Mouse (Mus musculus) R1 (cell line): Measurements from ENCODE around the gene Atf7ip2.

Experiments
- DNase-seq: peaks from one replicate; pipeline ENCODE4 v3.0.0-alpha.2; 2018; ENCODE audit warnings: low read depth, low spot score

Gene Atf7ip2

GRCm38 (mm10) chr16:10297696-10298644 lies 105.5 kb downstream of the Atf7ip2 start:
- DNase-seq: no peak

- DNase-seq: peak; percentile 42
Measured at GRCm38 (mm10) chr16:10299637-10300036, 107.1 kb downstream of the Atf7ip2 start.

- no peak for DNase-seq
Measured at GRCm38 (mm10) chr16:10300231-10301186, 108.0 kb downstream of the Atf7ip2 start.
